Mouse (Mus musculus): ENCODE measurements around the gene Fam169b.

- TF ChIP-seq CTCF (IDR thresholded peaks at IDR 0.05; ENCODE audit: borderline replicate concordance, insufficient read depth, low read length): no peak
- TF ChIP-seq POLR2A (IDR thresholded peaks at IDR 0.05; ENCODE audit: low read depth, low read length): no peak
Measured at GRCm38 (mm10) chr7:68225427-68226054, 48.1 kb upstream of the Fam169b start.
